Mouse (Mus musculus) heart, embryonic 12.5 days (tissue): ENCODE data around the gene S1pr3. TPM values are rescaled to one million over a fixed set of nuclear protein-coding genes. Genes with fewer than 3 reads are reported as not detected.

Experiments
- ATAC-seq: fragments of 200-750 bp; cut with Nextera tagmentation; 2 replicates; pipeline ENCODE4 v1.8.0; 2017; ENCODE audit warnings: moderate TSS enrichment, moderate library complexity; ENCODE audit not compliant: insufficient number of reproducible peaks, low FRiP score
- H3K27ac ChIP-seq: fragments of 300-500 bp; sonication (generic); 2 replicates; pipeline ENCODE4 v1.5.1; 2016; ENCODE audit warnings: mild to moderate bottlenecking, moderate library complexity; ENCODE audit not compliant: poor library complexity, severe bottlenecking
- H3K27me3 ChIP-seq: fragments of 300-500 bp; sonication (generic); replicated peaks from 2 replicates; pipeline ENCODE4 v1.6.1; 2016; ENCODE audit warnings: mild to moderate bottlenecking, moderate library complexity
- H3K36me3 ChIP-seq: fragments of 300-500 bp; sonication (generic); 2 replicates; pipeline ENCODE4 v1.6.1; 2016; ENCODE audit warnings: mild to moderate bottlenecking, moderate library complexity
- H3K4me1 ChIP-seq: fragments of 300-500 bp; sonication (generic); replicated peaks from 2 replicates; pipeline ENCODE4 v1.6.1; 2016; ENCODE audit warnings: mild to moderate bottlenecking
- H3K4me2 ChIP-seq: fragments of 300-500 bp; sonication (generic); 2 replicates; pipeline ENCODE4 v1.6.1; 2016; ENCODE audit warnings: mild to moderate bottlenecking, moderate library complexity
- H3K4me3 ChIP-seq: fragments of 300-500 bp; sonication (generic); 2 replicates; pipeline ENCODE4 v1.5.1; 2016; ENCODE audit warnings: mild to moderate bottlenecking
- H3K9ac ChIP-seq: fragments of 300-500 bp; sonication (generic); 2 replicates; pipeline ENCODE4 v1.6.1; 2016; ENCODE audit warnings: mild to moderate bottlenecking, moderate library complexity
- H3K9me3 ChIP-seq: fragments of 300-500 bp; sonication (generic); replicated peaks from 2 replicates; pipeline ENCODE4 v1.6.1; 2016; ENCODE audit warnings: mild to moderate bottlenecking, moderate library complexity
- WGBS: fragments of 180-500 bp; shearing (Covaris S2); methylation state at CpG from one replicate; pipeline ENCODE4 v1.1.7; 2016; 5-methylcytosine and 5-hydroxymethylcytosine counted together
- polyA plus RNA-seq: library from polyadenylated mRNA; unstranded; fragments of >200 nt; fragmentation: Nextera tagmentation; extraction: Ambion mirVana; gene quantifications from 2 replicates; pipeline ENCODE4 v1.2.1, GENCODE M21; 2016

S1pr3 gene
- polyA plus RNA-seq, 1 experiment from 2014 or later, result 18.7 TPM

DNA sequence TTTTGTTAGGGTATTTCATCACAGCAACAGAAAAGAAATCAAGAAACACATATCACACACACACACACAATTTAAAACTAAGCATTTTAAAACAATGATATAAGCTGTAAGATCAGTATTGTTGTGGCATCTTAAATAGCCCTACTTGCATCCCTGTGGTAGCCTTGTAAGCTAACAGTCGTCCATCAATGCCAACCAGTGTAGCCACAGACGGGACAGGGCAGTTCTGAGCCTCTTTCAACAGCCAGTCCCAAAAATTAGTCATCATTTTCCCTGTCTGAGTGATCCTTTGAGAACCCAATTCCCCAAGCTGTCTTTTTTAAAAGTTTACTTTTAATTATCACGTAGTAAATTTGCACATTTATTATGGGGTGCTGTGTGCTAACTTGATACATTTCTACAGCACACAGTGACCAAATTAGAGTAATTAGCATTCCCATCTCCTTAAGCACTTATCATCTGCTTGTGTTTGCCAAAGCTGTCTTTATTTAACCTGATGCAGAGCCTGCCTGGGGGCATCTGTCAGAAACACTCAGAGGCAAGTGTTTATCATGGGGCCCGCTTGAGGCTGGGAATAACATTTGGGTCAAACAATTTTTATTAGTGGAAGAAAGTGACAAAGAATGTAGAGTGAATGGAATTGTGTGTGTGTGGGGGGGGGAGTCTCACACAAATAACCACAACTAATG lies 47.9 kb downstream of the S1pr3 start:
- Histone ChIP-seq H3K27ac (no peak overlapping the region), H3K27me3 (no peaks in the 10 kb centered on the region), H3K4me3 (no peak overlapping the region), H3K36me3 (no peaks in the 10 kb centered on the region), H3K4me1 (no peaks in the 10 kb centered on the region), H3K9me3 (no peaks in the 10 kb centered on the region), H3K4me2 (no peak overlapping the region), H3K9ac (no peak overlapping the region)
- ATAC-seq, result no peak
- 33% methylated on average over 4 of the region's 4 CpGs for WGBS

DNA sequence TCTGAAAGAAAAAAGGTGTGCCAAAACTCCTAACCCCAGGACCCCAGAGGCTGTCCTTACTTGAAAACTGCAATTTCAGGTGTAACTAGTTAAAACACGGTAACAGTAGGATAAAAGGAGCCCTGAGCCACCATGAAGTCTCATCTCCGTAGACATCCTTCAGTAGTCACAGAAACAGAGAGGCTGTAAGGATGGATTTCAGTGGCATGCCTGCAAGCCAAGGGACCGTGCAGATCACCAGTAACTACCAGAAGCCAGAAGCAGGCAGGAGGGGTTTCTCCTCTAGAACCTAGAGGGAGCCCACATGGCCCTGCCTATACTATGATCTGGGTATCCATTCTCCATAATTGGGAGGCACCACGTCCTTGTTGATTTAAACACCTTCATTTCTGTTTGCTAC lies 55.9 kb downstream of the S1pr3 start:
- Histone ChIP-seq H3K27me3 (no peaks in the 10 kb centered on the region), H3K27ac (no peak overlapping the region), H3K4me1 (0 out of 2 replicates have a peak, but pooled peaks cover 3% of the 10 kb centered on the region), H3K4me2 (no peak overlapping the region), H3K9ac (no peak overlapping the region), H3K4me3 (no peak overlapping the region), H3K9me3 (no peaks in the 10 kb centered on the region), H3K36me3 (no peaks in the 10 kb centered on the region)
- WGBS, result 60% methylated on average over 4 of the region's 4 CpGs
- ATAC-seq, result no peak

DNA sequence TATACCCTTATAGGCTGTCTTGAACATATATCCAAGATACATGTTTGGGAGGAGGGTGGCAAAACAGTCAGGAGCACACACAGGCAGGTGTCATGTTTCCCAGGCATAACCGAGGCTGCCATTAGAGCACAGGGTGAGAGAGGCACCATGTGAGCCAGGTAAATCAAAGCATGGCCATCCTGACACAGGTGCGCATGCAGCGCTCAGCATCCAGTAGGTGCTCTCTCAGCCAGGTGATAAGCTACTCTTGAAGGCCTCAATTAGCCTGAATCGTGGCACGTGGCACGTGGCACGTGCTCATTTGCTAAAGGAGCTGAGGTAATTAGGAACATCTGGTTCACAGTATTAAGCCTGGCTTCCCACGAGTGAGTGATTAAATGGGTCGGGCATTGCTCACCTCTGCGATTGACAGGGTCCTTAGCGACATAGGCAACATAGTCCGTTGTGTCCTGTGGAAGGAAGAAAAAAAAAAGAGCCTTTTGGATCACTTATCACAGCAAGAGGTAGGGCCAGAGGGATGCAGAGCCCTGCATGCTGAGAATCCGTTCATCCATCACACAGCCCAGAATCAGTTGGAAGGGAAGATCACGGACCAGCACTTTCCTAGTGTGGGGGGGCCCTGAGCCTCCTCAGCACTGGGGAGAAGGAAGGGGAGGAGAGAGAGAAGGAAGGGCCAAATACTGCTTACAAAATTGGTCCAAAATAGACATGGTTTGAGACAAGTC lies 57.8 kb downstream of the S1pr3 start:
- no peaks in the 10 kb centered on the region for H3K27me3 ChIP-seq
- no peaks in the 10 kb centered on the region for H3K9me3 ChIP-seq
- no peak overlapping the region for H3K9ac ChIP-seq
- H3K4me3 ChIP-seq, result no peak overlapping the region
- 0 out of 2 replicates have a peak, but pooled peaks cover 3% of the 10 kb centered on the region for H3K4me1 ChIP-seq
- H3K36me3 ChIP-seq, result no peaks in the 10 kb centered on the region
- no peak for ATAC-seq
- H3K4me2 ChIP-seq, result no peak overlapping the region
- 74% methylated on average over 14 of the region's 14 CpGs for WGBS
- H3K27ac ChIP-seq, result no peak overlapping the region

DNA sequence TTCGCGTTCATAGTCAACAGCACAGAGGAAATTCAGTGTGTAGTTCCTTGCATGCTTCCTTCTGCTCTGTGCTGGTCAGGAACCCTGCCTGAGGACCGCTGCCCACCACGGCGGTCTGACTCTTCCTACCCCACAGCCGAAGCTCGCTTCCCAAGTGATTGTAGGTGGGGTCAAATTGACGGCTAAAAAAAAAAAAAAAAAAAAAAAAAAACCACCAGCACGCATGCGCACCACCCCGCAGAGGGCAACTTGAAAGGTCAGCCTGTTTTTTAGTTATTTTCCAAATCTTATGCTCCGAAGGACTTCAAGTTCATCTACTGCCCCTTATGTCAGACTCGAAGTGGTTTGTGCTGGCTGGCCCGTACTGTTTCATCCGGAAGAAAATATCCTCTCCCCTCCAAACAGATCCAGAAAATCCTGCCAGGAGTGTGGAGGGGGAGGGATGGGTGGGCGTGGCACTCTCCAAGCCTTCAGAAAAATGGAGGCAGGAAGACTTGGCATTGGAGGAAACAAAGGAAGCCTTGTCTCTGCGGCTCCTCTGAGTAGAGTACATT lies 60.3 kb downstream of the S1pr3 start:
- Histone ChIP-seq H3K36me3 (no peaks in the 10 kb centered on the region), H3K9me3 (no peaks in the 10 kb centered on the region), H3K4me2 (no peak overlapping the region), H3K4me3 (no peak overlapping the region), H3K27me3 (no peaks in the 10 kb centered on the region), H3K4me1 (0 out of 2 replicates have a peak, but pooled peaks cover 3% of the 10 kb centered on the region), H3K27ac (no peak overlapping the region), H3K9ac (no peak overlapping the region)
- WGBS, result 65% methylated on average over 17 of the region's 17 CpGs
- ATAC-seq, result no peak

Other genes starting within 250 kb of the S1pr3 start
- 1.1 and 1.5 TPM in 2 replicates for gene Nxnl2, start 237.6 kb upstream of the S1pr3 start, polyA plus RNA-seq
- gene Shc3, start 160.8 kb downstream of the S1pr3 start, polyA plus RNA-seq, result 0.26 and 0.32 TPM in 2 replicates
- gene Cks2, start 236.6 kb downstream of the S1pr3 start, polyA plus RNA-seq, result 247 and 252 TPM in 2 replicates
- 20.3 and 27.9 TPM in 2 replicates for gene Secisbp2, start 243.1 kb downstream of the S1pr3 start, polyA plus RNA-seq